Mouse (Mus musculus) spleen, embryonic (tissue): ENCODE data around the gene Xkr7.

Experiments
- CTCF ChIA-PET: fragments of 350-600 bp; sonication (Branson Sonifier 250); formaldehyde crosslinking; loops from one replicate; lab custom pipeline; 2022; lab: Charles Lee

The Xkr7 gene

GRCm38 (mm10) chr2:153066991-153067390 is 35.3 kb downstream of the Xkr7 start:
- CTCF ChIA-PET, result interaction anchor here (0.7 kb wide), 1 partner anchor 9 kb away, joined by 3 read pairs; no protein-coding TSS in a partner anchor

GRCm38 (mm10) chr2:153070762-153071490 is 39.3 kb downstream of the Xkr7 start:
- CTCF ChIA-PET, result no interaction called here

GRCm38 (mm10) chr2:153071491-153072184 is 40.0 kb downstream of the Xkr7 start:
- CTCF ChIA-PET, result no interaction called here

GRCm38 (mm10) chr2:153074651-153075050 is 43.0 kb downstream of the Xkr7 start:
- CTCF ChIA-PET, result no interaction called here

- CTCF ChIA-PET, result interaction anchor here (0.6 kb wide), 3 partner anchors 9 to 67 kb away, joined by 3 to 5 read pairs (median 3); no protein-coding TSS in a partner anchor
Observed at GRCm38 (mm10) chr2:153075961-153076360, 44.3 kb downstream of the Xkr7 start.

- CTCF ChIA-PET, result interaction anchor here (0.6 to 2.4 kb wide), 9 partner anchors 10 to 274 kb away, joined by 3 to 12 read pairs (median 4); no protein-coding TSS in a partner anchor
Observed at GRCm38 (mm10) chr2:153080841-153081523, 49.3 kb downstream of the Xkr7 start.

GRCm38 (mm10) chr2:153081866-153082265 is 50.2 kb downstream of the Xkr7 start:
- CTCF ChIA-PET, result interaction anchor here (0.7 to 2.4 kb wide), 7 partner anchors 9 to 82 kb away, joined by 3 to 12 read pairs (median 4); no protein-coding TSS in a partner anchor

- CTCF ChIA-PET, result no interaction called here
Observed at GRCm38 (mm10) chr2:153083275-153083674, 51.6 kb downstream of the Xkr7 start.

- CTCF ChIA-PET, result interaction anchor here (1.5 kb wide), 1 partner anchor 59 kb away, joined by 4 read pairs; no protein-coding TSS in a partner anchor
Observed at GRCm38 (mm10) chr2:153083824-153084223, 52.2 kb downstream of the Xkr7 start.

- CTCF ChIA-PET, result interaction anchor here (1.5 kb wide), 1 partner anchor 58 kb away, joined by 4 read pairs; no protein-coding TSS in a partner anchor
Observed at GRCm38 (mm10) chr2:153084261-153084976, 52.8 kb downstream of the Xkr7 start.

GRCm38 (mm10) chr2:153085556-153085955 is 53.9 kb downstream of the Xkr7 start:
- CTCF ChIA-PET, result interaction anchor here (2.5 kb wide), 1 partner anchor 57 kb away, joined by 6 read pairs; no protein-coding TSS in a partner anchor

GRCm38 (mm10) chr2:153086166-153086565 is 54.5 kb downstream of the Xkr7 start:
- CTCF ChIA-PET, result interaction anchor here (2.5 kb wide), 1 partner anchor 56 kb away, joined by 6 read pairs; no protein-coding TSS in a partner anchor

- CTCF ChIA-PET, result interaction anchor here (2.5 kb wide), 1 partner anchor 55 kb away, joined by 6 read pairs; no protein-coding TSS in a partner anchor
Observed at GRCm38 (mm10) chr2:153087091-153087490, 55.4 kb downstream of the Xkr7 start.

- CTCF ChIA-PET, result interaction anchor here (0.8 kb wide), 1 partner anchor 20 kb away, joined by 4 read pairs; no protein-coding TSS in a partner anchor
Observed at GRCm38 (mm10) chr2:153089316-153089715, 57.7 kb downstream of the Xkr7 start.

- CTCF ChIA-PET, result interaction anchor here (0.7 to 1.2 kb wide), 4 partner anchors 8 to 63 kb away, joined by 3 to 7 read pairs (median 4); no protein-coding TSS in a partner anchor
Observed at GRCm38 (mm10) chr2:153090551-153091165, 59.0 kb downstream of the Xkr7 start.
